Mouse (Mus musculus) G1E (cell line): ENCODE measurements around the gene Tor1a.

Experiments used
- CTCF ChIP-seq: IDR thresholded peaks from 2 replicates; pipeline ENCODE4 v1.5.1; 2012; ENCODE audit warnings: low read depth, low read length, inconsistent platforms, mixed read lengths
- GATA1 ChIP-seq: IDR thresholded peaks from 2 replicates; pipeline ENCODE4 v1.6.1; 2012; ENCODE audit warnings: borderline replicate concordance, low read length, inconsistent platforms, mixed read lengths
- POLR2AphosphoS5 ChIP-seq: IDR thresholded peaks from 2 replicates; pipeline ENCODE4 v1.6.1; 2012; ENCODE audit warnings: low read depth, low read length, inconsistent platforms; ENCODE audit not compliant: insufficient replicate concordance
- TAL1 ChIP-seq: conservative IDR thresholded peaks from 2 replicates; pipeline ENCODE4 v1.6.1; 2012; ENCODE audit warnings: low read depth, low read length, inconsistent platforms, mixed read lengths

DNA sequence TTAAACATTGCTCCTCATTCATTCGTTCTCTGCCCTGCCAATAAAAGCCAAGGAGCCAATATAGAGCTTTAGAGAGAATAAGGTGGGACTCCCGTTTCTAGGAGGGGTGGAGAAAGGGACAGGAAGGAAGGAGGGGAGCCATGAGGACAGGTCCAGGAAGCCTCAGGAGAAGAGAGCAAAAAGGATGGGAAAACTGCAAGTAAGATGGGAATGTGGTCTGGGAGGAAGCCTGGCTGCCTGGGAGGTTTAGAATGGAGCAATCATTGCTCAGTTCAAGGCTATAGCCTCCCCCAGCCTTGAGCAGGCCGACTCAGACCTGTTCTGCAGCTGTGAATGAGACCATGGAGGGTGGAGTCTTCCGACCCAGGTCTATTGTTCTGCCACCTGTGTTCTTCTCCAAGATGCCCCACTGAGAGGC, 29.1 kb downstream of the Tor1a start:
- TF ChIP-seq CTCF (no peak), GATA1 (no peak), POLR2AphosphoS5 (no peak), TAL1 (no peak)
